Mouse (Mus musculus) retina, postnatal 1 day (tissue): Measurements from ENCODE around the gene Uevld.
A peak's percentile ranks its signal among the peaks of the same experiment; 100 is the strongest.
"Not testable (repeated sequence)": the region's sequence is repeated elsewhere in the genome, so short reads cannot be mapped to it uniquely, and the experiment has no call there.

Source experiments
- DNase-seq: peaks from one replicate; pipeline ENCODE4 v3.0.0-alpha.2; 2012

The Uevld gene

GRCm38 (mm10) chr7:46964070-46964469, 5.7 kb upstream of the Uevld start:
- DNase-seq: peak; percentile 1

DNA sequence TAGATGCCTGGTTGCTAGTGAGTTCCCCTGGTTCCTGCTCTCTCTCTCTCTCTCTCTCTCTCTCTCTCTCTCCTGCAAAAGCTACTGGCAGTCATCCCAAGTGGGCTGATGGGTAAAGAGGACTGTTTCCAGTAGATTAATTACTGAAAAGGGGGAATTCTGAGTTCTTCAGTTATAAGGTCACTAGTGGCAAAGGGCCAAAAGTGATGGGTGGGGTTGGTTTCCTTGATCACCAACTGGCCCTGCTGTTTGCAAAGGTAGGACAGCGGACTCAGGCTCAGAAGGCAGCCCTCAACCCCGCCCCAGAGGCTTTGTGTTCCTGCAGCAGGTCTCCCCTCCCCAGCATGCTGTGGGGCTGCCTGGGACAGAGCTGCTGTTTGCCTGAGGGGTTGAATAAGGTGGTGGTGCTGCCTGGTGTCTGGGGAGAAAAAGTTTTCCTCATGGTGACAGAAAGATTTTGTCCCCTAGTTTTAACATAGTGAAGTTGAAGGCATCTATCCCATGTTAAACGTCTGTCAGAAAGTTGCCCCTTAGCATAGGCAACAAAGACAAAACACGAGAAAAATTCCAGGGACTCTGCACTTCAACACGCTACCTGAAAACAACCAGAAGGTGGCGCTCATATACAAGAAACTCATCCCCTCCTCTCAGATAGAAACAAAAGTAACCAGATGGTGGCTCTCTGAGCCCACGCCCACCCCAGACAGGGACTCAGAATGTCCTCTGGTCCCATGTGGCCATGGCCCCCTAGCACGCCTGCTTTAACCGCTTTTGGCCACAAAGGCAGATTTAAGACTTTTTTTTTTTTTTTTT, 4.7 kb upstream of the Uevld start:
- DNase-seq: peak; percentile 93

- no peak for DNase-seq
Measured at GRCm38 (mm10) chr7:46962132-46962531, 3.8 kb upstream of the Uevld start.

GRCm38 (mm10) chr7:46960991-46961390, 2.7 kb upstream of the Uevld start:
- no peak for DNase-seq

- no peak for DNase-seq
Measured at GRCm38 (mm10) chr7:46958853-46959252, 526 bp upstream of the Uevld start.

DNA sequence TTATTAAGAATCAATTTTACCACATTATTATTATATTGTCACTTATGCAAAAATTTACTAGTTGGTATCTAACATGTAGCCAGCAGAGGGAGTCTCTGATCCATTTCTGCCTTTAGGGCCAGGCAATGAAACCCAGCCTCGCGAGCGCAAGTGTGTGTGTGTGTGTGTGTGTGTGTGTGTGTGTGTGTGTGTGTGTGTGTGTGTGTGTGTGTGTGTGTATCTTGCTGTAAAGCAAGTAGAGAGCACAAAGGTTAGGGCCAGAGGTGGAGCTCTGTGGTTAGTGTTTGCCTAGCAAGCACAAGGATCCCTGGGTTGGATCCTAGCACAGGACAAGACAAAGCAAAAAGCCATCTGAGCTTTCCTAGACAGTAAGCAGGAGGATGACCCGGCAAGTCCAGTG, 22.5 kb downstream of the Uevld start:
- DNase-seq: peak; percentile 50

GRCm38 (mm10) chr7:46934788-46935187, 23.5 kb downstream of the Uevld start:
- no peak for DNase-seq

- no peak for DNase-seq
Measured at GRCm38 (mm10) chr7:46931370-46931769, 27.0 kb downstream of the Uevld start.

DNA sequence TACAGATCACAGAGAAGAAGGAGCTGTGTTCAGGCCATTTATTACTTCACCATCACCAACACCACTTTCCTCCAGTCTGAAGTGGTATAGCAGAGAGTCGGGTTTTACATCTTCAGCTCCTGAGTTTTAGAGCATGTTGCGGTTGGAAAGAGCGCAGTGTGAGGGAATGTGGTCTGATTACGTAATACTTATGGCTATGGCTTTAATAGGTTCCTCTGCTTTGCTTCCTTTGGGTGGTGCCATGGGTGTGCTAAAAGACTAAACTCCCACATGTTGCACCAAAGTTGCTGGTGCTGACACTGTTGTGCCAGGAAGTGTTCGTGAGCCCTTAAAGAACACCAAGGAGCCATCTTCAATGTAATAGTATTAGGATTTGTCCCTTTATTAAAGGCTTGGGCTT, 30.0 kb downstream of the Uevld start:
- no peak for DNase-seq

DNA sequence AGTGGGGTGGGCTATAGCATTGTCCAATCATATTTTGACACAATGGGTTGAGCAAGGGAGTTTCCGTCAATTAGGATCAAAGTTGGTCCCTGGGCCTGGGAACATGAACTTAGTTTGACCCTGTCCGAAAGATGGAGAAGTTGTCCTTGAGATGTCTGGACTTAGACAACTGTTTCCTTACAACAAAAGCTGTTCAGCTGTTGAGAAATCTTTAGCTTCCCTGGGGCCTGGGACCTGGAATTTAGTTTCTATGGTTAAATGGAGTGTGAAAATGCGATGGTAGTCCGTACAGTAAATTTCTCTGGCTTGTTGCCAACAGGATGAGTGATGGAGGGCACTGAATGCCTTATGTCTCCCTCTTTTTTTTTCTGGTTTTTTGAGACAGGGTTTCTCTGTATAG, 36.3 kb downstream of the Uevld start:
- DNase-seq: peak; percentile 30

GRCm38 (mm10) chr7:46919551-46920176, 38.7 kb downstream of the Uevld start, which contains the start of gene Tsg101:
Tsg101 (minus strand) TSS chr7:46919969.
- DNase-seq: peak; percentile 94

DNA sequence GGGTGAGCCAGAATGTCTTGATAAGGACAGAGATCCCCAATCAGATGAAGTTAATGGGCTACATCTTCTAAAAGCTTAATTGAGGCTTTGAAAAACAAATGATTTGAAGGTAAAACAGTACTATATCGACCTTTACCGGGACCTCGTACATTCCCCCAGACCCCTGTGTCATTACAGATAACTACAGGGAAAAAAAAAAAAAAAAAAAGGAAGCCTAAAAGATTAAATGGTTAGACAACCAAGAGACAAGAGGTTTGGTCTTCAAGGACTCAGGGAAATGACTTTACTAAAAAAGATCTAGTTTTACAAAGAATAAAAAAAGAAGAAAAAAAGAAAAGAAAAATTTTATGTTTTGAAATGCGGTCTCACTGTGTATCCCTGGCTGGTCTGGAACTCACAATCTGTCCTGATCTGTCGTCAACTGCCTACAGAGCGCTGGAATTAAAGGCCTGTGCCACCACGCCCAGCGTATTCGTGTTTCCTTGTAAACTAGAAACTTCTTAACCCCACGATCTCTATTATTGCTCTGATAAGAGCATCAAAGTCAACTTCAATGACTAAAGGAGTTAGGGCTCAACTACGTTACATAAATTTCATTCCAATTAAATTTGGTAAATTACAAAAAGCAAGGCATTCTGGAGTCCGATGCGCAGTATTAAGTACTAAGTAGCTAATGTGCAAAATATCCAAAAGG, 39.5 kb downstream of the Uevld start:
- DNase-seq: peak; percentile 18

GRCm38 (mm10) chr7:46916376-46916775, 42.0 kb downstream of the Uevld start:
- DNase-seq: no peak

DNA sequence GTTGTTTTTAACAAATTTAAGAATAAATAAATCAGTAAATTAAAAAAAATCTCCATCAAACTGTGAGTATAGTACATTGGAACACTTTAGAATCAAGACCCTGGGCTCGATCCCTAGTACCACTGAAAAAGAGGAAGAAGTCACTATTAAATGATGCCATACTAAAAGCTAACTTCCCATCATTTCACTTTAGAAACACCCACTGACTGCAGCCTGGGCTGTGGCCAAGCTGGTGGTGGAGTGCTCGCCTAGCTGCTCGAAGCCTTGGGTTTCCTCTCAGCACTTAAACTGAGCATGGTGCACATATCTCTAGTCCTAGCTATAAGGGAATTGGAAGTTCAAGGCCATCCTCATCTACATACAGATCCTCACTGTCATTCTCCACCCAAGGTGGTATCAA, 47.1 kb downstream of the Uevld start:
- DNase-seq: no peak

- DNase-seq: no peak
Measured at GRCm38 (mm10) chr7:46899343-46899742, 59.0 kb downstream of the Uevld start.

GRCm38 (mm10) chr7:46895511-46895910, 62.8 kb downstream of the Uevld start:
- no peak for DNase-seq

DNA sequence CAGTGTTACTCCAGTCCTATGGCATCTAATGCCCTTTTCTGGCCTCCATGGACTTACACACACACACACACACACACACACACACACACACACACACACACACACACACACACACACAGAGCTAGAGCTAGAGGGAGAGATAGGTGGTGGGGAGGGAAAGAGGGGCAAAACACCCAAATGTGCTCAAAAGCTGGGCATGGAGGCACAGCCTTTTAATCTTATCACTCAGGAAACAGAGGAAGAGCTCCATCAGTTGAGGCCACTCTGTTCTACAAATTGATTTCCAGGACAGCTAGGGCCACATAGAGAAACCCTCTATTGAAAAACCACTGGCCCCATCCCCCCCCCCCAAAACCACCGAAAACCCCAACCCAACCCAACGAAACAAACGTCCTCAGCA, 75.0 kb downstream of the Uevld start:
- DNase-seq: no peak

- not testable (repeated sequence) for DNase-seq
Measured at GRCm38 (mm10) chr7:46881941-46882340, 76.4 kb downstream of the Uevld start.

- no peak for DNase-seq
Measured at GRCm38 (mm10) chr7:46880992-46881391, 77.3 kb downstream of the Uevld start.

- DNase-seq: peak; percentile 34
Measured at GRCm38 (mm10) chr7:46879851-46880250, 78.5 kb downstream of the Uevld start.

DNA sequence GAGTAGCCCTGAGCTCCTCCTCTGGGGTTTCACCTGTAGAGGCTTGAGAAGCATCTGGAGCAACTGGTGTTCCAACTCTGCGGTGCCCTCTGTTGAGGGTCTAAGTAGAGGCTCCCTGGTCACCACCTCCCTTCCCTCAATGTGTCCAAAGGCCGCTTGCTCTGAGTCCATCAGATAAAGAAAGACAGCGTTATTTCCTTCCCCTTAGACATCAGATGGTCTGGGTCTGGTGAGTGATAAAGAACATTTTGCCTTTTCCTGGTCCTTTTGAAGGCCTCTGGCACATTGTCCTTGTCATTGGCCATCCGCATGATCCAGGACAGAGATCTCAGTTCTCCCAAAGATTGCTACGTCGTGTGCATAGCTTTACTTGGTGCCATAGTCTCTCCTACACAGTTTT, 81.1 kb downstream of the Uevld start:
- DNase-seq: no peak

GRCm38 (mm10) chr7:46876841-46877240, 81.5 kb downstream of the Uevld start:
- DNase-seq: no peak
